Mouse (Mus musculus): ENCODE results near the gene Elavl3. TPM values are rescaled to one million over a fixed set of nuclear protein-coding genes. Genes with fewer than 3 reads are reported as not detected.
A peak's percentile ranks its signal among the peaks of the same experiment; 100 is the strongest.
"Not testable (repeated sequence)": the region's sequence is repeated elsewhere in the genome, so short reads cannot be mapped to it uniquely, and the experiment has no call there.

The Elavl3 gene
- polyA plus RNA-seq, 1 experiment: 0.02 TPM

GRCm38 (mm10) chr9:22076223-22076622, 24.4 kb upstream of the Elavl3 start:
- H3K4me3 ChIP-seq (ENCODE audit: insufficient read depth, poor library complexity, severe bottlenecking): no peak overlapping the region
- no peaks in the 10 kb centered on the region for H3K79me2 ChIP-seq (ENCODE audit: control insufficient read depth, insufficient read depth)
- no peaks in the 10 kb centered on the region for H3K79me3 ChIP-seq (ENCODE audit: low read depth)
- no peak overlapping the region for H3ac ChIP-seq (ENCODE audit: control insufficient read depth, insufficient read length, low read depth)
- TF ChIP-seq MYOD1 (IDR thresholded peaks at IDR 0.05; ENCODE audit: control insufficient read depth, insufficient read length, low read depth) (no peak), CEBPB (IDR thresholded peaks at IDR 0.05; ENCODE audit: low read depth) (no peak)
- H3K36me3 ChIP-seq (ENCODE audit: control insufficient read depth, insufficient read depth): peaks cover 11% of the 10 kb centered on the region
- H3K27me3 ChIP-seq (ENCODE audit: control insufficient read depth, insufficient read depth, insufficient read length): no peaks in the 10 kb centered on the region

GRCm38 (mm10) chr9:22075778-22076177, 24.0 kb upstream of the Elavl3 start:
- H3K36me3 ChIP-seq (ENCODE audit: control insufficient read depth, insufficient read depth): peaks cover 11% of the 10 kb centered on the region
- not testable (repeated sequence) for H3ac ChIP-seq (ENCODE audit: control insufficient read depth, insufficient read length, low read depth); H3K79me3 ChIP-seq (ENCODE audit: low read depth); H3K4me3 ChIP-seq (ENCODE audit: insufficient read depth, poor library complexity, severe bottlenecking); H3K79me2 ChIP-seq (ENCODE audit: control insufficient read depth, insufficient read depth); H3K27me3 ChIP-seq (ENCODE audit: control insufficient read depth, insufficient read depth, insufficient read length)

GRCm38 (mm10) chr9:22072276-22072675, 20.5 kb upstream of the Elavl3 start:
- Histone ChIP-seq H3ac (ENCODE audit: control insufficient read depth, insufficient read length, low read depth) (no peak overlapping the region), H3K4me3 (ENCODE audit: insufficient read depth, poor library complexity, severe bottlenecking) (no peak overlapping the region), H3K79me3 (ENCODE audit: low read depth) (no peaks in the 10 kb centered on the region), H3K79me2 (ENCODE audit: control insufficient read depth, insufficient read depth) (no peaks in the 10 kb centered on the region), H3K36me3 (ENCODE audit: control insufficient read depth, insufficient read depth) (peaks cover 16% of the 10 kb centered on the region), H3K27me3 (ENCODE audit: control insufficient read depth, insufficient read depth, insufficient read length) (no peaks in the 10 kb centered on the region)
- TF ChIP-seq MYOD1 (IDR thresholded peaks at IDR 0.05; ENCODE audit: control insufficient read depth, insufficient read length, low read depth): no peak
- TF ChIP-seq MAX (IDR thresholded peaks at IDR 0.05): no peak
- TF ChIP-seq FOSL1 (IDR thresholded peaks at IDR 0.05; ENCODE audit: insufficient read depth, low read length, poor library complexity, severe bottlenecking): no peak
- TF ChIP-seq CTCF (IDR thresholded peaks at IDR 0.05; ENCODE audit: control insufficient read depth, insufficient read depth, insufficient read length): no peak
- TF ChIP-seq USF1 (IDR thresholded peaks at IDR 0.05; ENCODE audit: low read depth): no peak
- TF ChIP-seq CEBPB (IDR thresholded peaks at IDR 0.05; ENCODE audit: low read depth): no peak
- TF ChIP-seq MYOG (IDR thresholded peaks at IDR 0.05; ENCODE audit: control insufficient read depth, extremely low read depth, insufficient read length): no peak

- Histone ChIP-seq H3K79me3 (ENCODE audit: low read depth) (no peaks in the 10 kb centered on the region), H3K79me2 (ENCODE audit: control insufficient read depth, insufficient read depth) (no peaks in the 10 kb centered on the region), H3ac (ENCODE audit: control insufficient read depth, insufficient read length, low read depth) (peak within 1 kb of the TSS; percentile 86), H3K27me3 (ENCODE audit: control insufficient read depth, insufficient read depth, insufficient read length) (no peaks in the 10 kb centered on the region), H3K36me3 (ENCODE audit: control insufficient read depth, insufficient read depth) (peaks cover 6% of the 10 kb centered on the region), H3K4me3 (ENCODE audit: insufficient read depth, poor library complexity, severe bottlenecking) (peak within 1 kb of the TSS; percentile 53)
- TF ChIP-seq MYOG (IDR thresholded peaks at IDR 0.05; ENCODE audit: control insufficient read depth, extremely low read depth, insufficient read length) (no peak), MAX (IDR thresholded peaks at IDR 0.05) (peak; percentile 49), CTCF (IDR thresholded peaks at IDR 0.05; ENCODE audit: control insufficient read depth, insufficient read depth, insufficient read length) (no peak), USF1 (IDR thresholded peaks at IDR 0.05; ENCODE audit: low read depth) (no peak), CEBPB (IDR thresholded peaks at IDR 0.05; ENCODE audit: low read depth) (no peak)
Observed at GRCm38 (mm10) chr9:22070791-22071573, 19.2 kb upstream of the Elavl3 start, which contains the start of the genes Gm49318 and Zfp653. Gene Gm49318, minus strand, starts transcription at chr9:22071259. Gene Zfp653, minus strand, starts transcription at chr9:22071376.

- H3K36me3 ChIP-seq (ENCODE audit: control insufficient read depth, insufficient read depth): peaks cover 15% of the 10 kb centered on the region
- no peaks in the 10 kb centered on the region for H3K79me3 ChIP-seq (ENCODE audit: low read depth)
- H3K4me3 ChIP-seq (ENCODE audit: insufficient read depth, poor library complexity, severe bottlenecking): no peak overlapping the region
- TF ChIP-seq USF1 (IDR thresholded peaks at IDR 0.05; ENCODE audit: low read depth) (no peak), FOSL1 (IDR thresholded peaks at IDR 0.05; ENCODE audit: insufficient read depth, low read length, poor library complexity, severe bottlenecking) (no peak), CEBPB (IDR thresholded peaks at IDR 0.05; ENCODE audit: low read depth) (no peak), MYOG (IDR thresholded peaks at IDR 0.05; ENCODE audit: control insufficient read depth, extremely low read depth, insufficient read length) (no peak), MYOD1 (IDR thresholded peaks at IDR 0.05; ENCODE audit: control insufficient read depth, insufficient read length, low read depth) (no peak), CTCF (IDR thresholded peaks at IDR 0.05; ENCODE audit: control insufficient read depth, insufficient read depth, insufficient read length) (no peak), MAX (IDR thresholded peaks at IDR 0.05) (no peak)
- no peak overlapping the region for H3ac ChIP-seq (ENCODE audit: control insufficient read depth, insufficient read length, low read depth)
- H3K27me3 ChIP-seq (ENCODE audit: control insufficient read depth, insufficient read depth, insufficient read length): no peaks in the 10 kb centered on the region
- H3K79me2 ChIP-seq (ENCODE audit: control insufficient read depth, insufficient read depth): no peaks in the 10 kb centered on the region
Observed at GRCm38 (mm10) chr9:22069881-22070553, 18.2 kb upstream of the Elavl3 start.

- no peaks in the 10 kb centered on the region for H3K79me3 ChIP-seq (ENCODE audit: low read depth)
- no peak overlapping the region for H3ac ChIP-seq (ENCODE audit: control insufficient read depth, insufficient read length, low read depth)
- H3K4me3 ChIP-seq (ENCODE audit: insufficient read depth, poor library complexity, severe bottlenecking): no peak overlapping the region
- no peaks in the 10 kb centered on the region for H3K27me3 ChIP-seq (ENCODE audit: control insufficient read depth, insufficient read depth, insufficient read length)
- H3K36me3 ChIP-seq (ENCODE audit: control insufficient read depth, insufficient read depth): peaks cover 26% of the 10 kb centered on the region
- no peak for TF ChIP-seq USF1 (IDR thresholded peaks at IDR 0.05; ENCODE audit: low read depth)
- TF ChIP-seq MYOD1 (IDR thresholded peaks at IDR 0.05; ENCODE audit: control insufficient read depth, insufficient read length, low read depth): no peak
- no peak for TF ChIP-seq FOSL1 (IDR thresholded peaks at IDR 0.05; ENCODE audit: insufficient read depth, low read length, poor library complexity, severe bottlenecking)
- TF ChIP-seq CTCF (IDR thresholded peaks at IDR 0.05; ENCODE audit: control insufficient read depth, insufficient read depth, insufficient read length): no peak
- no peak for TF ChIP-seq MYOG (IDR thresholded peaks at IDR 0.05; ENCODE audit: control insufficient read depth, extremely low read depth, insufficient read length)
- TF ChIP-seq CEBPB (IDR thresholded peaks at IDR 0.05; ENCODE audit: low read depth): no peak
- no peak for TF ChIP-seq MAX (IDR thresholded peaks at IDR 0.05)
- no peaks in the 10 kb centered on the region for H3K79me2 ChIP-seq (ENCODE audit: control insufficient read depth, insufficient read depth)
Observed at GRCm38 (mm10) chr9:22067195-22067594, 15.4 kb upstream of the Elavl3 start.

Data from C2C12 (cell line).